Mouse (Mus musculus) embryo, embryonic 11 days (tissue): ENCODE results near the gene 2310011J03Rik.

ENCODE experiments used
- DNase-seq: peaks from one replicate; pipeline ENCODE4 v3.0.0-alpha.2; 2015

2310011J03Rik gene

GRCm38 (mm10) chr10:80288657-80289056, 31.7 kb downstream of the 2310011J03Rik start:
- no peak for DNase-seq

DNA sequence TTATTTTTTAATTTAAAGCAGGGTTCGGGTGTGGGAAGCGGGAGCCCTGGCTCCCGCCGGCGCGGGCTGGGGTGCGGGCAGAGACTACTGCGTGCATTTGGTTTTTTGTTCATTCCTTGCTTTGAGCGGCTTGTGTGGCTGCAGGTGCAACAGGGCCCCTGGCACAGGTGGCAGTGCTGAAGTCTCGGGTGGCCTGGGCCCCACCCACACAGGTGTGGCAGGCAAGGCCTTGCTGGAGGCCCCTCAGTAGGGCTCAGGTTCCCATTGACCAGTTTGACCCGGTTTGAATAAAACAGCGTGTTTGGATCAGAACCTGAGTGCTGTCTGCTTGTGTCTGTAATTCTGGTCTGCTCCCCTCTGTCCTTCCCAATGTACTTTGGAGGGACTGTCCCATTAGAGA, 32.2 kb downstream of the 2310011J03Rik start:
- no peak for DNase-seq

- DNase-seq: no peak
Observed at GRCm38 (mm10) chr10:80285222-80286070, 34.9 kb downstream of the 2310011J03Rik start.

DNA sequence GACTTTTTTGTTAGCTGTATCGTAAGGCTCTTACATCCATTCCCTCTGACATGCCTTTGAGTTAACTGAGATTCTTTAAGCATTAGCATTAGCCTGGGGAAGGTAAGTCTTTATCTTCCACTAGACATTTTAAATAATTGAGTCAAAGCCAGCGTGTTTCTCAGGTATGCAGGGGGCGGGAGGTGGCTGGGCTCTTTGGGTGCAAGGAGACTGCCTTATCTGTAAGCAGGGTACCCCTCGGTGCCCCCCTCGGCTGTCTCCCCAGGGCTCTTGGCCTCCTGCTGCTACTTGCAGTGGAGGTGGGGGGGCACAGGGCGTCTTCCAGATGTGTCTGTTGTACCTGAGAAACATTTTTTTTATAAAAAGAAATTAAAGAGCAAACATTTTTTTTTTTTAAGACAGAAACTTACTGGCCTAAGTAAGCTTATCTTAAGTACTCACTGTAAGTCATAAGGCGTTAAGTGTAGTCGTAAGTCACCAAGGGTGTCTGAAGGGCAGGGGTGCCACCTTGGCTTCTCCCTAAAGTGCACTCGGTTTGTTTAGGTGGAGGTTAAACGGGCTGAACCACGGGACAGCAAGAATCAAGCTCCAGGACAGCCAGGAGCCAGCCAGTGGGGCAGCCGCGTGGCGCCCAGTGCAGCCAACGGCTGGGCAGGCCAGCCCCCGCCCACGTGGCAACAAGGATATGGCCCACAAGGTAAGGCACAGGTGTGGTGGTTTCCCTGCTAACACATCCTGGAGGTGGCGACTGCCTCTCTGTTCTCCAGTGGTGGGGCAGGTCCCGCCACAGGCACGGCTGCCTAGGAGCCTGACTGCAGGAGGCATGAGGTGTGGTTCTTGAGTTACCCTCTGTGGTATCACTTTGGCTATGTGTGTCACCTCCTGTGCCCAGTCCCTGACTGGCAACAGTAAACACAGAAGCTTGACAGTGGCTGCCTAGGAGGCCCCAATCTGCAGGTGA, 37.6 kb downstream of the 2310011J03Rik start:
- DNase-seq: no peak

DNA sequence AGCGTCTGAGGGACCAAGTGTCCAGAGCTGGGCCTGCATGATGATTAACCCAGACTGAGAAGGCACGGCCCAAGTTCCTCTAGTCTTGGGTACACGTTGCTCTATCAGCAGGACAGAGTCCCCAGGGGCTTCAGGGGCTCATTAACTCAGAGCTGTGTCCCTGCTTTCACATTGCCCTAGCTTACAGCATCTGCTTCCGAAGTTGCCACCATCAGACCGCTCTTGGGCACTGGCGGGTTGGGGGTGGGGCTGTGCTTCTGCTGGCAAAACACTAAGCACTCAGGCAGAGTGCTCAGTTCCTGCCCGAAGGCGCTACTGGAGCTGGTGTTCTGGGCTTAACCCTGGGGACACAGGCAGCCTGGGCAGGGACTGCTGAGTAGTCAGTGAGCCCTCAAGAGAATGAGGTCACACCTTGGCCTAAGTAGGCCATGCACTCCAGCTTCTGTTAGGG, 38.4 kb downstream of the 2310011J03Rik start:
- no peak for DNase-seq

DNA sequence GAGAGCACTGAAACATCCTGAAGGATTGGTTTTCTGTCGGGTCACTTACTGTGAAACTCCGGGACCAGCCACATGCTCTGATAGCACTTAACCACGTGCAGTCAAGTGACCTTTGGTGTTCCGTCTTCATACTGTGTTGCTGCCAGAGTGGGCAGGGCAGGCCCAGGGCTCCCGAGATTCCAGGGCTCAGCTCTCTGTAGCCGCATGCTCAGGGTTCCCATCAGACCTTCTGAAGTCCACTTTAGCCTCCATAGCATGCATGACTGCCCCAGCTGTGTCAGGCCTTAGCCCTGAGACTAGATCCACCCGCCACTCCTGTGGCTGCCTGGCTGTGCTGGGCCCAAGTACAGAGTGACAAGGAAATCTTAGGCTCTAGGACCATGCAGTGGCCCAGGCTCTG, 39.0 kb downstream of the 2310011J03Rik start:
- DNase-seq: no peak

- DNase-seq: no peak
Observed at GRCm38 (mm10) chr10:80279273-80279672, 41.1 kb downstream of the 2310011J03Rik start.

DNA sequence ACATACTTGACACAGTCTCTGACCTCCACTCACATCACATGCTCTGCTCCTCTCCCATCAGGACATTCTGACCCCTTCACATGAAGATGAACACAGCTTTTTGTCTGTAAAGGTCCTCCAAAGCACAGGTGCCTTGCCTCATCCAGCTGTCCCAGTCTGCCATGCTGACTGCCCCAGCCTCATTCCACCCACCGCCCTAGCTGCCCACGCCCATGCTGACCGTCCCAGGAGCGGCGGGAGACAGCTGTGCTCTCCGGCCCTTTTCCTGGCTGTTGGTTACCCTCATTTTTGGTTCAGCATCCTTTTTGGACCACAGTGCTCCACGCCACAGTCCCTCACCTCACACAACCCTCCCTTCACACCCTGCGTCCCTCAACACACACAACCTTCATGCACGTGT, 41.9 kb downstream of the 2310011J03Rik start:
- DNase-seq: no peak

DNA sequence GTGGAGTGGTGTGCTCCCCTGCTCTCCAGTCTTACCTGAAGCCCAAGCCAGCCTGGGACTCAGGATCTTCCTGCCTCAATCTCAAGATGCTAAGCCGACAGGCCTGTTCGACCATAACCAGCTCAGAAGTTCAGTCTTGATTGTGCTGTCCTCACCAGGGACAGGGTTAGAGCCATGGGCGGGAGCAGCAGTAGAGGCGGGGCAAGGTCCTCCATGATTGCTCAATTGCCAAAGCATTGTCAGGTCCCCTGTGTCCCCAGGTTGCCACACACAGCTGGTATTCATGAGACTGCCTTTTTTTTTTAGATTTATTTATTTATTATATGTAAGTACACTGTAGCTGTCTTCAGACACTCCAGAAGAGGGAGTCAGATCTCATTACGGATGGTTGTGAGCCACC, 44.1 kb downstream of the 2310011J03Rik start:
- DNase-seq: no peak

GRCm38 (mm10) chr10:80273847-80274246, 46.5 kb downstream of the 2310011J03Rik start:
- DNase-seq: no peak

- no peak for DNase-seq
Observed at GRCm38 (mm10) chr10:80271870-80272585, 48.3 kb downstream of the 2310011J03Rik start.

DNA sequence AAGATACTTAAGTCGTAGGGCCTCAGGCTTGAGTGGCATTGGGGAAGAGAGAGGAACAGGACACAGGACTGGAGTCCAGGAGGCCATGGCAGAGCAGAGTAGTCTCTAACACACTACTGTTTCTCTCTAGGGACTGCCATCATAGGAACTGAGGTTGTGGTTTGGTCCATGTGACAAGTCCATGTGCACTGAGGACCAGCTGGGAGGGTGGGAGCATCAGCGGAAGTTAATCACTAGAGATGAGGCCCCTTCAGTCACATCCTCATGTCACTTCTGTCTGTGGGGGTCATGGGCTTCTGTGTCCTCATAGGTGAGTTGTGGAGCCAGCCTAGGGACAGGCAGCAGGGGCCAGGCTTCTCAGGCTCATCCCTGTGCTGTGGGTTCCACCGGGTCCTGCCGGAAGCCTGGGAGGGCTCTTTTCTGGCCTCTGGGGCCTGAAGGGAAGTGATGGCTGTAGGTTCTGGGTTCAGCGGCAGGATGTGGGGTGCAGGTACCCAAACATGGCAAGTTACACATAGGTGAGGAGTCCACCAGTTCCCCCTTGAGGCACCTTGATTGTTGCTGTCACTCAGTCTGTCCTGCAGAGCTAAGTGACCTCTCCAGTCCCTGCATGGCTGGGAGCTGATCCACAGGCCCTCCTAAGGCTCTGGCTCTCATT, 49.0 kb downstream of the 2310011J03Rik start:
- DNase-seq: no peak

- no peak for DNase-seq
Observed at GRCm38 (mm10) chr10:80270734-80271181, 49.6 kb downstream of the 2310011J03Rik start.

GRCm38 (mm10) chr10:80270099-80270498, 50.2 kb downstream of the 2310011J03Rik start:
- DNase-seq: no peak
